Mouse (Mus musculus) stomach, embryonic 14.5 days (tissue): Measurements from ENCODE around the gene Stx1b. TPM values are rescaled to one million over a fixed set of nuclear protein-coding genes. Genes with fewer than 3 reads are reported as not detected.

Source experiments
- ATAC-seq: fragments of 200-750 bp; cut with Nextera tagmentation; 2 replicates; pipeline ENCODE4 v1.8.0; 2017; ENCODE audit warnings: low read depth, moderate TSS enrichment; ENCODE audit not compliant: insufficient number of reproducible peaks, insufficient read depth, low FRiP score
- H3K27ac ChIP-seq: fragments of 300-500 bp; sonication (generic); 2 replicates; pipeline ENCODE4 v1.5.1; 2014; ENCODE audit warnings: mild to moderate bottlenecking, low read length, moderate library complexity, mixed read lengths
- H3K27me3 ChIP-seq: fragments of 300-500 bp; sonication (generic); 2 replicates; pipeline ENCODE4 v1.6.1; 2014; ENCODE audit warnings: low read length, control low read depth, mixed read lengths; ENCODE audit not compliant: control insufficient read depth, insufficient read depth
- H3K36me3 ChIP-seq: fragments of 300-500 bp; sonication (generic); 2 replicates; pipeline ENCODE4 v1.6.1; 2014; ENCODE audit warnings: mild to moderate bottlenecking, control low read depth, low read length, moderate library complexity, mixed read lengths; ENCODE audit not compliant: control insufficient read depth, insufficient read depth
- H3K4me1 ChIP-seq: fragments of 300-500 bp; sonication (generic); 2 replicates; pipeline ENCODE4 v1.6.1; 2014; ENCODE audit warnings: low read length, control low read depth, mixed read lengths; ENCODE audit not compliant: control insufficient read depth, insufficient read depth
- H3K4me2 ChIP-seq: fragments of 300-500 bp; sonication (generic); replicated peaks from 2 replicates; pipeline ENCODE4 v1.6.1; 2014; ENCODE audit warnings: low read depth, low read length, control low read depth
- H3K4me3 ChIP-seq: fragments of 300-500 bp; sonication (generic); 2 replicates; pipeline ENCODE4 v1.5.1; 2014; ENCODE audit warnings: low read depth, low read length, control low read depth
- H3K9ac ChIP-seq: fragments of 300-500 bp; sonication (generic); replicated peaks from 2 replicates; pipeline ENCODE4 v1.6.1; 2014; ENCODE audit warnings: low read depth, mild to moderate bottlenecking, control low read depth, low read length, moderate library complexity, mixed read lengths
- H3K9me3 ChIP-seq: fragments of 300-500 bp; sonication (generic); 2 replicates; pipeline ENCODE4 v1.6.1; 2016; ENCODE audit warnings: low read depth, low read length, control low read depth; ENCODE audit not compliant: control insufficient read depth
- WGBS: fragments of 180-500 bp; shearing (Covaris S2); extraction: QIAGEN DNeasy Blood & Tissue Kit; methylation state at CpG from one replicate; pipeline ENCODE4 v1.1.7; 2014; 5-methylcytosine and 5-hydroxymethylcytosine counted together
- polyA plus RNA-seq: library from polyadenylated mRNA; unstranded; fragments of >200 nt; fragmentation: Nextera tagmentation; extraction: Ambion mirVana; gene quantifications from 2 replicates; pipeline ENCODE4 v1.2.1, GENCODE M21; 2014

The Stx1b gene
- polyA plus RNA-seq, 1 experiment from 2014 or later = 6.3 TPM

GRCm38 (mm10) chr7:127823236-127824171 is 845 bp downstream of the Stx1b start:
- no peaks in the 10 kb centered on the region for H3K4me1 ChIP-seq
- WGBS = 70% methylated on average over 11 of the region's 11 CpGs
- peak overlapping the region; percentile 58 for H3K9ac ChIP-seq
- peak; percentile 39; the same call in 1 of the 2 replicates for ATAC-seq
- H3K27ac ChIP-seq = no peak overlapping the region
- H3K36me3 ChIP-seq = no peaks in the 10 kb centered on the region
- H3K4me3 ChIP-seq = peak overlapping the region; percentile 57
- no peaks in the 10 kb centered on the region for H3K27me3 ChIP-seq
- H3K9me3 ChIP-seq = no peaks in the 10 kb centered on the region
- H3K4me2 ChIP-seq = peak overlapping the region; percentile 58

- H3K4me2 ChIP-seq = no peak overlapping the region
- H3K4me1 ChIP-seq = no peaks in the 10 kb centered on the region
- 81% methylated on average over 3 of the region's 3 CpGs for WGBS
Measured at GRCm38 (mm10) chr7:127822494-127822893, 1.9 kb downstream of the Stx1b start.

GRCm38 (mm10) chr7:127820836-127821509 is 3.4 kb downstream of the Stx1b start:
- no peak overlapping the region for H3K27ac ChIP-seq
- H3K4me3 ChIP-seq = no peak overlapping the region

More at GRCm38 (mm10) chr7:127822494-127822893, 1.9 kb downstream of the Stx1b start:
- Histone ChIP-seq H3K27me3 (no peaks in the 10 kb centered on the region), H3K36me3 (no peaks in the 10 kb centered on the region), H3K9me3 (no peaks in the 10 kb centered on the region), H3K27ac (no peak overlapping the region), H3K4me3 (no peak overlapping the region), H3K9ac (no peak overlapping the region)
- ATAC-seq = no peak

GRCm38 (mm10) chr7:127817776-127818175 is 6.6 kb downstream of the Stx1b start:
- Histone ChIP-seq H3K27me3 (no peaks in the 10 kb centered on the region), H3K4me2 (no peak overlapping the region), H3K36me3 (no peaks in the 10 kb centered on the region), H3K9ac (no peak overlapping the region), H3K9me3 (no peaks in the 10 kb centered on the region), H3K4me1 (no peaks in the 10 kb centered on the region), H3K4me3 (no peak overlapping the region), H3K27ac (no peak overlapping the region)
- 87% methylated on average over 5 of the region's 5 CpGs for WGBS
- no peak for ATAC-seq

More at GRCm38 (mm10) chr7:127820836-127821509, 3.4 kb downstream of the Stx1b start:
- H3K27me3 ChIP-seq = no peaks in the 10 kb centered on the region
- no peak for ATAC-seq
- no peaks in the 10 kb centered on the region for H3K4me1 ChIP-seq
- no peak overlapping the region for H3K9ac ChIP-seq
- no peaks in the 10 kb centered on the region for H3K9me3 ChIP-seq
- 57% methylated on average over 13 of the region's 13 CpGs for WGBS
- no peaks in the 10 kb centered on the region for H3K36me3 ChIP-seq
- H3K4me2 ChIP-seq = no peak overlapping the region

- no peak overlapping the region for H3K9ac ChIP-seq
- H3K36me3 ChIP-seq = no peaks in the 10 kb centered on the region
- no peaks in the 10 kb centered on the region for H3K9me3 ChIP-seq
- no peak overlapping the region for H3K27ac ChIP-seq
- 70% methylated on average over 7 of the region's 7 CpGs for WGBS
- H3K4me3 ChIP-seq = no peak overlapping the region
- H3K4me2 ChIP-seq = no peak overlapping the region
- no peak for ATAC-seq
- H3K27me3 ChIP-seq = no peaks in the 10 kb centered on the region
- H3K4me1 ChIP-seq = no peaks in the 10 kb centered on the region
Measured at GRCm38 (mm10) chr7:127817053-127817452, 7.3 kb downstream of the Stx1b start.

- Histone ChIP-seq H3K27ac (no peak overlapping the region), H3K9ac (no peak overlapping the region)
Measured at GRCm38 (mm10) chr7:127815954-127816821, 8.2 kb downstream of the Stx1b start.

GRCm38 (mm10) chr7:127815116-127815665 is 9.2 kb downstream of the Stx1b start:
- WGBS = 86% methylated on average over 15 of the region's 15 CpGs
- no peak overlapping the region for H3K27ac ChIP-seq
- ATAC-seq = no peak
- H3K4me2 ChIP-seq = no peak overlapping the region
- no peak overlapping the region for H3K9ac ChIP-seq
- H3K4me1 ChIP-seq = no peaks in the 10 kb centered on the region
- no peaks in the 10 kb centered on the region for H3K27me3 ChIP-seq
- no peaks in the 10 kb centered on the region; the same call in 1 of the 2 replicates for H3K36me3 ChIP-seq
- no peaks in the 10 kb centered on the region for H3K9me3 ChIP-seq
- H3K4me3 ChIP-seq = no peak overlapping the region

More at GRCm38 (mm10) chr7:127815954-127816821, 8.2 kb downstream of the Stx1b start:
- no peak for ATAC-seq
- Histone ChIP-seq H3K4me3 (no peak overlapping the region), H3K4me1 (no peaks in the 10 kb centered on the region), H3K4me2 (no peak overlapping the region), H3K27me3 (no peaks in the 10 kb centered on the region), H3K36me3 (no peaks in the 10 kb centered on the region), H3K9me3 (no peaks in the 10 kb centered on the region)
- 64% methylated on average over 15 of the region's 15 CpGs for WGBS
